Mouse (Mus musculus): ENCODE data around the gene Slc4a11.

DNA sequence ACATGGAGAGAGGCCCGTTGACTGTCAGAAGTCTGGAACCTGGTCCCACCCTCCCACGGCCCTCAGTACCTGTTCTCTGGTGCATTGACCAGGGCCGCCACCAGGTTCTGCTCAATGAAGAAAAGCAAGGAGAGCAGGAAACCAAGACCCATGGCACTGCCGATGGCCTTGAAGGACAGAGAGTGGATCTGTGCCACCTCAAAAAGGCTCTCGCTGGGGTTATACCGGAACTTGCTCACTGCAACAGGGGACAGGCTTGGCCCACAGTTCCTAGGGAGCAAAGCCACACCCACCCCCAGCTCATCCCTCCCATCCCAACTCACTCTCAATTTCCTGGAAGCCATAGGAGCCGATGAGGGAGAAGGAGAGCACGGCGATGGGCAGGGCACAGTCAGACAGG is 11.9 kb downstream of the Slc4a11 start:
- TF ChIP-seq CTCF (IDR thresholded peaks at IDR 0.05; ENCODE audit: borderline replicate concordance, insufficient read depth, low read length) (no peak), POLR2A (IDR thresholded peaks at IDR 0.05; ENCODE audit: low read depth, low read length) (no peak)

Data from embryonic fibroblast, embryonic 13.5 days (primary cell).